Mouse (Mus musculus) CH12.LX (cell line): ENCODE data around the gene Csk. TPM values are rescaled to one million over a fixed set of nuclear protein-coding genes. Genes with fewer than 3 reads are reported as not detected.

Source experiments
- DNase-seq: peaks from one replicate; pipeline ENCODE4 v3.0.0-alpha.2; 2013; ENCODE audit errors: extremely low read depth
- H3K27ac ChIP-seq: 2 replicates; pipeline ENCODE4 v1.5.1; 2012; ENCODE audit warnings: low read depth, mild to moderate bottlenecking, control low read depth, moderate library complexity; ENCODE audit not compliant: insufficient read depth
- H3K27me3 ChIP-seq: replicated peaks from 2 replicates; pipeline ENCODE3; 2012; ENCODE audit warnings: inconsistent platforms
- H3K36me3 ChIP-seq, 2 experiments: replicated peaks in 1 of 2; 2 replicates each; pipeline versions ENCODE3 to v1.6.1; 2012; ENCODE audit warnings: inconsistent platforms in 1 of 2, low read length in 1 of 2, mild to moderate bottlenecking in 1 of 2, mixed read lengths in 1 of 2, moderate library complexity in 1 of 2; ENCODE audit not compliant: control insufficient read depth in 1 of 2, insufficient read depth in 1 of 2
- H3K4me1 ChIP-seq, 2 experiments: 2 replicates each; pipeline ENCODE4 v1.6.1; 2012; ENCODE audit warnings: inconsistent platforms in 1 of 2, moderate library complexity in 1 of 2; ENCODE audit not compliant: insufficient read depth in 2 of 2, control insufficient read depth in 1 of 2
- H3K4me2 ChIP-seq: 2 replicates; pipeline ENCODE4 v1.6.1; 2012; ENCODE audit warnings: low read depth, mild to moderate bottlenecking, control low read depth; ENCODE audit not compliant: poor library complexity, insufficient read depth, severe bottlenecking
- H3K4me3 ChIP-seq, 3 experiments: fragments of 150-350 bp in 1 of 3; sonication (generic) in 1 of 3; replicated peaks in 1 of 3; 2 replicates each; pipeline versions ENCODE3 to v1.5.1; 2011 to 2012; ENCODE audit warnings: low read depth in 2 of 3, low read length in 2 of 3, mild to moderate bottlenecking in 2 of 3, moderate library complexity in 2 of 3, control low read depth in 1 of 3, improper control_type of control experiment in 1 of 3, inconsistent platforms in 1 of 3, mixed read lengths in 1 of 3; ENCODE audit not compliant: poor library complexity in 1 of 3
- H3K79me2 ChIP-seq: replicated peaks from 2 replicates; pipeline ENCODE4 v1.6.1; 2012; ENCODE audit warnings: mild to moderate bottlenecking, moderate library complexity; ENCODE audit not compliant: control insufficient read depth, poor library complexity, insufficient read depth, severe bottlenecking; ENCODE audit errors: extremely low read depth
- H3K9ac ChIP-seq: 2 replicates; pipeline ENCODE4 v1.6.1; 2012; ENCODE audit warnings: low read depth, mild to moderate bottlenecking, control low read depth, moderate library complexity; ENCODE audit not compliant: insufficient read depth
- H3K9me3 ChIP-seq: replicated peaks from 2 replicates; pipeline ENCODE3; 2012; ENCODE audit warnings: low read length, inconsistent platforms, mixed read lengths
- BHLHE40 ChIP-seq: IDR thresholded peaks from 2 replicates; pipeline ENCODE4 v1.6.1; 2011; ENCODE audit warnings: mild to moderate bottlenecking, low read depth, low read length, improper control_type of control experiment
- CHD1 ChIP-seq: IDR thresholded peaks from 2 replicates; pipeline ENCODE4 v1.6.1; 2012; ENCODE audit warnings: low read depth, low read length, improper control_type of control experiment, inconsistent platforms
- CHD2 ChIP-seq: IDR thresholded peaks from 2 replicates; pipeline ENCODE4 v1.6.1; 2011; ENCODE audit warnings: low read length, improper control_type of control experiment
- CTCF ChIP-seq, 2 experiments: IDR thresholded peaks in 1 of 2; conservative IDR thresholded peaks in 1 of 2; 2 replicates each; pipeline ENCODE4 v1.5.1; 2011 to 2012; ENCODE audit warnings: low read depth in 2 of 2, low read length in 2 of 2, improper control_type of control experiment in 1 of 2, inconsistent platforms in 1 of 2, mild to moderate bottlenecking in 1 of 2, moderate library complexity in 1 of 2
- E2F4 ChIP-seq: IDR thresholded peaks from 2 replicates; pipeline ENCODE4 v1.6.1; 2011; ENCODE audit warnings: low read depth, low read length, improper control_type of control experiment; ENCODE audit not compliant: insufficient replicate concordance
- ELF1 ChIP-seq: IDR thresholded peaks from 2 replicates; pipeline ENCODE4 v1.6.1; 2014; ENCODE audit warnings: low read depth, mild to moderate bottlenecking, inconsistent platforms, low read length, improper control_type of control experiment
- EP300 ChIP-seq: IDR thresholded peaks from 2 replicates; pipeline ENCODE4 v1.6.1; 2011; ENCODE audit warnings: low read length, improper control_type of control experiment
- ETS1 ChIP-seq: conservative IDR thresholded peaks from 2 replicates; pipeline ENCODE4 v1.6.1; 2012; ENCODE audit warnings: low read depth, mild to moderate bottlenecking, inconsistent platforms, low read length, improper control_type of control experiment, moderate library complexity
- GABPA ChIP-seq: IDR thresholded peaks from 2 replicates; pipeline ENCODE4 v1.6.1; 2012; ENCODE audit warnings: low read depth, low read length, improper control_type of control experiment, inconsistent platforms; ENCODE audit not compliant: insufficient replicate concordance
- HCFC1 ChIP-seq: IDR thresholded peaks from 2 replicates; pipeline ENCODE4 v1.6.1; 2012; ENCODE audit warnings: low read depth, mild to moderate bottlenecking, inconsistent platforms, low read length, improper control_type of control experiment
- IRF4 ChIP-seq: IDR thresholded peaks from 2 replicates; pipeline ENCODE4 v1.6.1; 2014; ENCODE audit warnings: low read depth, mild to moderate bottlenecking, inconsistent platforms, low read length, improper control_type of control experiment
- JUN ChIP-seq: IDR thresholded peaks from 2 replicates; pipeline ENCODE4 v1.6.1; 2011; ENCODE audit warnings: low read depth, mild to moderate bottlenecking, low read length, improper control_type of control experiment, moderate library complexity; ENCODE audit not compliant: insufficient read depth
- JUND ChIP-seq: conservative IDR thresholded peaks from 2 replicates; pipeline ENCODE4 v1.6.1; 2011; ENCODE audit warnings: low read depth, low read length, improper control_type of control experiment
- KAT2A ChIP-seq: IDR thresholded peaks from 2 replicates; pipeline ENCODE4 v1.6.1; 2012; ENCODE audit warnings: low read length, improper control_type of control experiment, inconsistent platforms; ENCODE audit not compliant: insufficient replicate concordance
- MAFK ChIP-seq: IDR thresholded peaks from 2 replicates; pipeline ENCODE4 v1.6.1; 2011; ENCODE audit warnings: low read length, improper control_type of control experiment; ENCODE audit not compliant: insufficient replicate concordance
- MAX ChIP-seq: IDR thresholded peaks from 2 replicates; pipeline ENCODE4 v1.6.1; 2011; ENCODE audit warnings: low read length, improper control_type of control experiment
- MAZ ChIP-seq: IDR thresholded peaks from 2 replicates; pipeline ENCODE4 v1.6.1; 2012; ENCODE audit warnings: low read depth, mild to moderate bottlenecking, inconsistent platforms, low read length, improper control_type of control experiment, moderate library complexity
- MEF2A ChIP-seq: IDR thresholded peaks from 2 replicates; pipeline ENCODE4 v1.6.1; 2014; ENCODE audit warnings: low read depth, mild to moderate bottlenecking, inconsistent platforms, low read length, improper control_type of control experiment, borderline replicate concordance
- MXI1 ChIP-seq: IDR thresholded peaks from 2 replicates; pipeline ENCODE4 v1.6.1; 2011; ENCODE audit warnings: mild to moderate bottlenecking, low read depth, low read length, improper control_type of control experiment
- MYC ChIP-seq: IDR thresholded peaks from 2 replicates; pipeline ENCODE4 v1.6.1; 2011; ENCODE audit warnings: low read depth, mild to moderate bottlenecking, improper control_type of control experiment, low read length
- NELFE ChIP-seq: IDR thresholded peaks from 2 replicates; pipeline ENCODE4 v1.6.1; 2011; ENCODE audit warnings: low read depth, low read length, improper control_type of control experiment
- NRF1 ChIP-seq: IDR thresholded peaks from 2 replicates; pipeline ENCODE4 v1.6.1; 2014; ENCODE audit warnings: low read depth, mild to moderate bottlenecking, inconsistent platforms, low read length, improper control_type of control experiment, moderate library complexity
- PAX5 ChIP-seq: IDR thresholded peaks from 2 replicates; pipeline ENCODE4 v1.6.1; 2012; ENCODE audit warnings: low read length, inconsistent platforms, mixed read lengths
- POLR2A ChIP-seq: IDR thresholded peaks from 2 replicates; pipeline ENCODE4 v1.6.1; 2011; ENCODE audit warnings: low read depth, mild to moderate bottlenecking, improper control_type of control experiment, low read length
- POLR2AphosphoS2 ChIP-seq: IDR thresholded peaks from 2 replicates; pipeline ENCODE4 v1.6.1; 2011; ENCODE audit warnings: low read depth, low read length, improper control_type of control experiment
- RAD21 ChIP-seq: IDR thresholded peaks from 2 replicates; pipeline ENCODE4 v1.6.1; 2011; ENCODE audit warnings: low read depth, mild to moderate bottlenecking, low read length, improper control_type of control experiment, moderate library complexity
- RCOR1 ChIP-seq: conservative IDR thresholded peaks from 2 replicates; pipeline ENCODE4 v1.6.1; 2012; ENCODE audit warnings: low read depth, mild to moderate bottlenecking, inconsistent platforms, low read length, improper control_type of control experiment
- SIN3A ChIP-seq: IDR thresholded peaks from 2 replicates; pipeline ENCODE4 v1.6.1; 2012; ENCODE audit warnings: low read length, improper control_type of control experiment, inconsistent platforms
- SMC3 ChIP-seq: IDR thresholded peaks from 2 replicates; pipeline ENCODE4 v1.6.1; 2011; ENCODE audit warnings: low read depth, low read length, improper control_type of control experiment
- TBP ChIP-seq: conservative IDR thresholded peaks from 2 replicates; pipeline ENCODE4 v1.6.1; 2011; ENCODE audit warnings: low read depth, low read length, improper control_type of control experiment
- TCF12 ChIP-seq: IDR thresholded peaks from 2 replicates; pipeline ENCODE4 v1.6.1; 2014; ENCODE audit warnings: low read depth, mild to moderate bottlenecking, inconsistent platforms, low read length, improper control_type of control experiment
- UBTF ChIP-seq: IDR thresholded peaks from 2 replicates; pipeline ENCODE4 v1.6.1; 2012; ENCODE audit warnings: low read depth, mild to moderate bottlenecking, inconsistent platforms, low read length, improper control_type of control experiment, moderate library complexity
- USF1 ChIP-seq: IDR thresholded peaks from 2 replicates; pipeline ENCODE4 v1.6.1; 2014; ENCODE audit warnings: low read depth, mild to moderate bottlenecking, inconsistent platforms, low read length, improper control_type of control experiment
- USF2 ChIP-seq: conservative IDR thresholded peaks from 2 replicates; pipeline ENCODE4 v1.6.1; 2011; ENCODE audit warnings: low read depth, low read length, improper control_type of control experiment
- ZC3H11A ChIP-seq: IDR thresholded peaks from 2 replicates; pipeline ENCODE4 v1.6.1; 2012; ENCODE audit warnings: low read depth, mild to moderate bottlenecking, inconsistent platforms, low read length, improper control_type of control experiment
- ZKSCAN1 ChIP-seq: IDR thresholded peaks from 2 replicates; pipeline ENCODE4 v1.6.1; 2012; ENCODE audit warnings: low read depth, inconsistent platforms, low read length, improper control_type of control experiment, borderline replicate concordance
- ZMIZ1 ChIP-seq: IDR thresholded peaks from 2 replicates; pipeline ENCODE4 v1.6.1; 2012; ENCODE audit warnings: low read depth, mild to moderate bottlenecking, inconsistent platforms, low read length, improper control_type of control experiment
- ZNF384 ChIP-seq: IDR thresholded peaks from 2 replicates; pipeline ENCODE4 v1.6.1; 2012; ENCODE audit warnings: low read depth, low read length, improper control_type of control experiment, inconsistent platforms
- dilution Hi-C: fragments of 300-500 bp; cut with MboI; formaldehyde crosslinking; loops from 2 replicates; pipeline ENCODE4 v1.14.3; 2020; ENCODE audit warnings: low sequenced_read_pairs; ENCODE audit not compliant: extremely low pct_unique_long_range_greater_than_20kb, extremely low pct_ligation_motif_present
- in situ Hi-C: fragments of 300-500 bp; cut with MboI; formaldehyde crosslinking; loops from 3 replicates; pipeline ENCODE4 v1.14.3; 2019; ENCODE audit warnings: low sequenced_read_pairs, low pct_ligation_motif_present, low pct_unique_long_range_greater_than_20kb, mixed read lengths
- polyA plus RNA-seq: library from polyadenylated mRNA; unstranded; fragments of >175 nt; gene quantifications from 2 replicates; pipeline ENCODE4 v1.2.1, GENCODE M21; 2012; ENCODE audit warnings: low read depth; ENCODE audit not compliant: insufficient read length
- total RNA-seq, 2 experiments: library from RNA; depleted of rRNA; stranded (reverse); fragments of 300-350 nt in 1 of 2; fragments of >200 nt in 1 of 2; gene quantifications; 2 replicates each; pipeline ENCODE4 v1.2.3; 2012 to 2014

Csk gene
- total and polyA plus RNA-seq, 3 experiments: 111 to 153 (median 111) TPM

- dilution Hi-C loops: no loop called here
- in situ Hi-C loops: no loop called here
Measured at GRCm38 (mm10) chr9:57640384-57640783, 13.0 kb downstream of the Csk start.

GRCm38 (mm10) chr9:57639661-57640328 is 13.6 kb downstream of the Csk start:
- Histone ChIP-seq H3K27ac (peak overlapping the region; percentile 96), H3K9ac (peak overlapping the region; percentile 39; the same call in 1 of the 2 replicates), H3K4me2 (peak overlapping the region; percentile 94), H3K4me3 (peak overlapping the region; percentile 10 to 34 (median 16)), H3K27me3 (no peaks in the 10 kb centered on the region), H3K79me2 (peaks cover 92% of the 10 kb centered on the region), H3K36me3 (peaks cover 3 to 31% of the 10 kb centered on the region in 2 experiments), H3K4me1 (peaks cover 37 to 80% of the 10 kb centered on the region in 2 experiments), H3K9me3 (no peaks in the 10 kb centered on the region)
- DNase-seq: peak; percentile 68
- in situ Hi-C loops: no loop called here
- peak; percentile 69 for TF ChIP-seq BHLHE40
- TF ChIP-seq ZC3H11A: no peak
- dilution Hi-C loops: no loop called here

More at GRCm38 (mm10) chr9:57640384-57640783, 13.0 kb downstream of the Csk start:
- Histone ChIP-seq H3K27ac (peak overlapping the region; percentile 96), H3K27me3 (no peaks in the 10 kb centered on the region), H3K4me2 (peak overlapping the region; percentile 94), H3K9me3 (no peaks in the 10 kb centered on the region), H3K4me3 (peak overlapping the region in 2 of 3 experiments; percentile 16 to 31), H3K9ac (peak overlapping the region; percentile 39; the same call in 1 of the 2 replicates), H3K36me3 (peaks cover 3 to 26% of the 10 kb centered on the region in 2 experiments), H3K79me2 (peaks cover 87% of the 10 kb centered on the region), H3K4me1 (peaks cover 33 to 74% of the 10 kb centered on the region in 2 experiments)
- DNase-seq: peak; percentile 97
- TF ChIP-seq ZMIZ1: peak; percentile 42; the same call in 1 of the 2 replicates
- TF ChIP-seq EP300: peak; percentile 73
- TF ChIP-seq JUND: no peak
- TF ChIP-seq IRF4: peak; percentile 71
- no peak for TF ChIP-seq E2F4
- peak; percentile 96 for TF ChIP-seq ELF1
- peak; percentile 77 for TF ChIP-seq MEF2A
- no peak for TF ChIP-seq CTCF (conservative IDR thresholded peaks at IDR 0.05 in 1 of 2, IDR thresholded peaks at IDR 0.05 in 1 of 2; ENCODE audit: low read depth in 2 of 2, low read length in 2 of 2)
- no peak for TF ChIP-seq RAD21
- TF ChIP-seq SIN3A: peak; percentile 93
- 0 out of 2 replicates have a peak, but pooled peaks have one; percentile 42 for TF ChIP-seq NRF1
- 0 out of 2 replicates have a peak, but pooled peaks have one; percentile 43 for TF ChIP-seq MAFK
- no peak for TF ChIP-seq CHD1
- TF ChIP-seq TCF12: peak; percentile 88
- TF ChIP-seq USF1: no peak
- TF ChIP-seq SMC3: no peak; the same call in 1 of the 2 replicates
- TF ChIP-seq MXI1: peak; percentile 87
- peak; percentile 96 for TF ChIP-seq ETS1
- no peak for TF ChIP-seq NELFE
- TF ChIP-seq MYC: 0 out of 2 replicates have a peak, but pooled peaks have one; percentile 49
- peak; percentile 73; the same call in 1 of the 2 replicates for TF ChIP-seq UBTF
- TF ChIP-seq BHLHE40: peak; percentile 98
- TF ChIP-seq HCFC1: peak; percentile 49; the same call in 1 of the 2 replicates
- TF ChIP-seq KAT2A: no peak
- peak; percentile 82; the same call in 1 of the 2 replicates for TF ChIP-seq MAZ
- TF ChIP-seq POLR2AphosphoS2: no peak
- no peak for TF ChIP-seq USF2
- no peak for TF ChIP-seq ZKSCAN1
- TF ChIP-seq RCOR1: no peak; the same call in 1 of the 2 replicates
- no peak for TF ChIP-seq PAX5
- no peak for TF ChIP-seq GABPA
- TF ChIP-seq JUN: no peak
- peak; percentile 75; the same call in 1 of the 2 replicates for TF ChIP-seq TBP
- TF ChIP-seq MAX: peak; percentile 73; the same call in 1 of the 2 replicates
- TF ChIP-seq ZNF384: no peak
- TF ChIP-seq ZC3H11A: no peak
- no peak for TF ChIP-seq CHD2
- peak; percentile 58; the same call in 1 of the 2 replicates for TF ChIP-seq POLR2A
